Mouse (Mus musculus): ENCODE data around the gene Pcyox1. TPM values are rescaled to one million over a fixed set of nuclear protein-coding genes. Genes with fewer than 3 reads are reported as not detected.

Pcyox1 gene
- 27.9 and 49.3 TPM in 2 replicates for polyA plus RNA-seq (2012)

- TF ChIP-seq GATA1 (IDR thresholded peaks at IDR 0.05; ENCODE audit: low read length), result no peak
These were observed at the start of gene Pcyox1 for GRCm38 (mm10) chr6:86396581-86397256. Pcyox1 (minus strand) TSS chr6:86397154.

GRCm38 (mm10) chr6:86445551-86445950 is 48.6 kb upstream of the Pcyox1 start:
- TF ChIP-seq GATA1 (IDR thresholded peaks at IDR 0.05; ENCODE audit: low read length), result no peak

- TF ChIP-seq GATA1 (IDR thresholded peaks at IDR 0.05; ENCODE audit: low read length), result no peak
These were observed 44.6 kb upstream of the Pcyox1 start for GRCm38 (mm10) chr6:86441571-86441970.

- no peak for TF ChIP-seq GATA1 (IDR thresholded peaks at IDR 0.05; ENCODE audit: low read length)
These were observed 42.6 kb upstream of the Pcyox1 start for GRCm38 (mm10) chr6:86439531-86439930.

- TF ChIP-seq GATA1 (IDR thresholded peaks at IDR 0.05; ENCODE audit: low read length), result no peak
These were observed 42.2 kb upstream of the Pcyox1 start for GRCm38 (mm10) chr6:86439119-86439496.

GRCm38 (mm10) chr6:86438272-86439118 is 41.5 kb upstream of the Pcyox1 start, which contains the start of gene C87436:
C87436 (plus strand) TSS chr6:86438374.
- no peak for TF ChIP-seq GATA1 (IDR thresholded peaks at IDR 0.05; ENCODE audit: low read length)

GRCm38 (mm10) chr6:86437711-86438110 is 40.8 kb upstream of the Pcyox1 start:
- no peak for TF ChIP-seq GATA1 (IDR thresholded peaks at IDR 0.05; ENCODE audit: low read length)

- TF ChIP-seq GATA1 (IDR thresholded peaks at IDR 0.05; ENCODE audit: low read length), result no peak
These were observed 36.7 kb upstream of the Pcyox1 start for GRCm38 (mm10) chr6:86433696-86434095.

GRCm38 (mm10) chr6:86431531-86431930 is 34.6 kb upstream of the Pcyox1 start:
- no peak for TF ChIP-seq GATA1 (IDR thresholded peaks at IDR 0.05; ENCODE audit: low read length)

- TF ChIP-seq GATA1 (IDR thresholded peaks at IDR 0.05; ENCODE audit: low read length), result no peak
These were observed 29.4 kb upstream of the Pcyox1 start, which contains the start of gene Gm44790 for GRCm38 (mm10) chr6:86426358-86426757. Gm44790 (plus strand) TSS chr6:86426658.

GRCm38 (mm10) chr6:86420491-86420890 is 23.5 kb upstream of the Pcyox1 start:
- no peak for TF ChIP-seq GATA1 (IDR thresholded peaks at IDR 0.05; ENCODE audit: low read length)

GRCm38 (mm10) chr6:86419239-86419638 is 22.3 kb upstream of the Pcyox1 start:
- no peak for TF ChIP-seq GATA1 (IDR thresholded peaks at IDR 0.05; ENCODE audit: low read length)

GRCm38 (mm10) chr6:86418711-86419110 is 21.8 kb upstream of the Pcyox1 start:
- no peak for TF ChIP-seq GATA1 (IDR thresholded peaks at IDR 0.05; ENCODE audit: low read length)

GRCm38 (mm10) chr6:86406306-86406705 is 9.4 kb upstream of the Pcyox1 start:
- no peak for TF ChIP-seq GATA1 (IDR thresholded peaks at IDR 0.05; ENCODE audit: low read length)

GRCm38 (mm10) chr6:86404996-86405395 is 8.0 kb upstream of the Pcyox1 start:
- TF ChIP-seq GATA1 (IDR thresholded peaks at IDR 0.05; ENCODE audit: low read length), result no peak

- TF ChIP-seq GATA1 (IDR thresholded peaks at IDR 0.05; ENCODE audit: low read length), result no peak
These were observed 7.3 kb upstream of the Pcyox1 start, which contains the start of gene Tia1 for GRCm38 (mm10) chr6:86404100-86404861. Tia1 (plus strand) TSS chr6:86404219.

Measured in G1E-ER4 (cell line).